Mouse (Mus musculus) midbrain, embryonic 16.5 days (tissue): ENCODE results near the gene Ifit1bl2. TPM values are rescaled to one million over a fixed set of nuclear protein-coding genes. Genes with fewer than 3 reads are reported as not detected.
"Not testable (repeated sequence)": the region's sequence is repeated elsewhere in the genome, so short reads cannot be mapped to it uniquely, and the experiment has no call there.

Source experiments
- ATAC-seq: fragments of 200-750 bp; cut with Nextera tagmentation; 2 replicates; pipeline ENCODE4 v1.8.0; 2017; ENCODE audit warnings: moderate TSS enrichment
- H3K27ac ChIP-seq: fragments of 300-500 bp; sonication (generic); 2 replicates; pipeline ENCODE4 v1.5.1; 2014; ENCODE audit warnings: mild to moderate bottlenecking, low read length, mixed read lengths
- H3K27me3 ChIP-seq: fragments of 300-500 bp; sonication (generic); 2 replicates; pipeline ENCODE4 v1.6.1; 2014; ENCODE audit warnings: low read depth, low read length, mixed read lengths; ENCODE audit not compliant: control insufficient read depth, insufficient read depth
- H3K36me3 ChIP-seq: fragments of 300-500 bp; sonication (generic); 2 replicates; pipeline ENCODE4 v1.6.1; 2014; ENCODE audit warnings: mild to moderate bottlenecking, low read length, moderate library complexity, mixed read lengths; ENCODE audit not compliant: control insufficient read depth, insufficient read depth
- H3K4me1 ChIP-seq: fragments of 300-500 bp; sonication (generic); 2 replicates; pipeline ENCODE4 v1.6.1; 2014; ENCODE audit warnings: mild to moderate bottlenecking, low read length, mixed read lengths; ENCODE audit not compliant: control insufficient read depth, insufficient read depth
- H3K4me2 ChIP-seq: fragments of 300-500 bp; sonication (generic); 2 replicates; pipeline ENCODE4 v1.6.1; 2014; ENCODE audit warnings: mild to moderate bottlenecking, low read length, mixed read lengths
- H3K4me3 ChIP-seq: fragments of 300-500 bp; sonication (generic); 2 replicates; pipeline ENCODE4 v1.5.1; 2014; ENCODE audit warnings: low read depth, mild to moderate bottlenecking, low read length, moderate library complexity, mixed read lengths
- H3K9ac ChIP-seq: fragments of 300-500 bp; sonication (generic); 2 replicates; pipeline ENCODE4 v1.6.1; 2014; ENCODE audit warnings: low read depth, low read length, mixed read lengths
- H3K9me3 ChIP-seq: fragments of 300-500 bp; sonication (generic); replicated peaks from 2 replicates; pipeline ENCODE4 v1.6.1; 2014; ENCODE audit warnings: mild to moderate bottlenecking, low read length, mixed read lengths; ENCODE audit not compliant: control insufficient read depth, poor library complexity, severe bottlenecking
- WGBS: fragments of 180-500 bp; shearing (Covaris S2); extraction: QIAGEN DNeasy Blood & Tissue Kit; methylation state at CpG from one replicate; pipeline ENCODE4 v1.1.7; 2014; 5-methylcytosine and 5-hydroxymethylcytosine counted together
- polyA plus RNA-seq: library from polyadenylated mRNA; unstranded; fragments of >200 nt; fragmentation: Nextera tagmentation; extraction: Ambion mirVana; gene quantifications from 2 replicates; pipeline ENCODE4 v1.2.1, GENCODE M21; 2015

The Ifit1bl2 gene
- polyA plus RNA-seq, 1 experiment from 2014 or later = 0.46 TPM

DNA sequence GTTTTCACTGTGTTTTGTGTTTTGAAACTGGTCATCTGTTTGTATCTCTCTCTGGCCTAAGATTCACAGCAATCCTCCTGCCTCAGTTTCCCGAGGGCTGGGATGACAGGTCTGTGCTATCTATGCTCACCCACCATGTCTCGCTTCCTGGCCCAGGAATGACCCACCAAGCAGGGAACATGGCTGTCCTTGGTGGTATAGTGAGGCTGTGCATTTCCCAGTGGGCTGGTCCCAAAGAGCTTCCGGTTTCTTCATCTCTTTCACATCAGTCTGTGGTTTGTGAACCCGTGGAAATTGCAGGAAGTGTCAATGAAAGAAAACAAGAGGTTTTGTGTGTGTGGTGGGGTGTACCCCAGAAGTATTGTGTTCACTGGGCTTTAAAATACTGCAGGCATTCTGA is 15.9 kb downstream of the Ifit1bl2 start:
- Histone ChIP-seq H3K4me1 (no peaks in the 10 kb centered on the region), H3K4me3 (no peak overlapping the region), H3K9ac (no peak overlapping the region), H3K27me3 (no peaks in the 10 kb centered on the region), H3K4me2 (no peak overlapping the region), H3K36me3 (no peaks in the 10 kb centered on the region), H3K9me3 (no peaks in the 10 kb centered on the region), H3K27ac (no peak overlapping the region)
- 86% methylated on average over 4 of the region's 4 CpGs for WGBS
- no peak for ATAC-seq

DNA sequence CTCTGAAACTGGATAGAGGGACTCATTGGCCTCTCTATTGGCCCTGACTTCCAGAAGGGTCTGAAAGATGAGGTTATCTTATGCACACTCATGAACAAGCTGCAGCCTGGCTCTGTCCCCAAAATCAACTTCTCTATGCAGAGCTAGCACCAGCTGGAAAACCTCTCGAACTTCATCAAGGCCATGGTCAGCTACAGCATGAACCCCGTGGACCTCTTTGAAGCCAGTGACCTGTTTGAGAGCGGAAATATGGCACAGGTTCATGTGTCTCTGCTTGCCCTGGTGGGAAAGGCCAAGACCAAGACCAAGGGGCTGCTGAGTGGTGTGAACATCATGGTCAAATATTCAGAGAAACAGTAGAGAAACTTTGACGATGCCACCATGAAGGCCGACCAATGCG is 16.8 kb downstream of the Ifit1bl2 start:
- Histone ChIP-seq H3K4me2 (no peak overlapping the region), H3K4me3 (no peak overlapping the region), H3K36me3 (no peaks in the 10 kb centered on the region), H3K9me3 (no peaks in the 10 kb centered on the region), H3K27me3 (no peaks in the 10 kb centered on the region), H3K9ac (no peak overlapping the region), H3K4me1 (no peaks in the 10 kb centered on the region), H3K27ac (no peak overlapping the region)
- 96% methylated on average over 6 of the region's 6 CpGs for WGBS
- ATAC-seq = no peak

DNA sequence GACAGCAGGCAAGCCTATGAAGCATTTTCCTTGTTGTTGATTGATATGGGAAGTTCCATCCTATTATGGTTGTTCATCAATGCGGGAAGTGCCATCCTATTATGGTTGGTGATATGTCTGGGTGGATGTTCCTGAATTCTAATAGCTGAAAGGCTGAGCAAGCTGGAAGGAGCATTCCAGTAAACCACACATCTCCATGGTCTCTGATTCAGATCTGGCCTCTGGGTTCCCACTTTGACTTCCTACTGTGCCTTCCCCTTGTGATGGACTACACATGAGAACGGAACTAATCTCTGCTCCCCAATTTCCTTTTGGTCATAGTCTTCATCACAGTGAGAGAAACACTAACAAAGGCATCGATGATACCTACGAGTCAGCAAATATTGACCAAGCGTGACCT is 19.7 kb downstream of the Ifit1bl2 start:
- 95% methylated on average over 5 of the region's 5 CpGs for WGBS

DNA sequence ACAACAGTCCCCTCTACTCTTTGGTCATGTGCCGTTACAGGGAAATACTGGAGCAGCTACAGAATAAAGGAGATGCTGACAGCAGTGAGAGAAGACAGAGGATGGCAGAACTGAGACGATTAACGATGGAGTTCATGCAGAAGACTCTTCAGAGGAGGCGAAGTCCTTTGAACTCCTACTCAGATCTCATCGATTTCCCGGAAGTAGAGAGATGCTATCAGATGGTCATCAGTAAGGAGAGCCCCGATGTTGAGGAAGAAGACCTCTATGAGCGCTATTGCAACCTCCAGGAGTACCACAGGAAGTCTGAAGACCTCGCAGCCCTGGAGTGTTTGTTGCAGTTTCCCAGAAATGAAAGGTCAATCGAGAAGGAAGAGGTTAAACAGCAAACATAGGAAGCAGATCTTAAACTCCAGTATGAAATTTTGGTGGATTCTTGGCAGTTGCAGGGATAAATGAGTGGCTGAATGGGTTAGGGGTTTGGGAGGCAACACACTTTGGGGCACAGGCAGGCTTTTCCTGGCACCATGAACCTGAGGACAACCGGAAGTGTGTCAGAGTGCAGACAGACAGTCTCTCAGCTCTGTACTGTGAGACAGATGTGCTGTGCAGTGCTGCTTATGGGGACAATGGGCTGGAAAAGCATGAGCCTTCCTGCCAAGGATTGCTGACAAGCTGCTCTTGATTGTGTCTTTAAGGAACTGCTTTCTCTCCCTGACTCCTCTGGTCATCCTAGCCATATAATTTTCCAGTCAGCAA is 28.1 kb downstream of the Ifit1bl2 start:
- not testable (repeated sequence) for H3K4me3 ChIP-seq, ATAC-seq, H3K9me3 ChIP-seq, H3K4me2 ChIP-seq, H3K4me1 ChIP-seq, H3K9ac ChIP-seq, H3K27ac ChIP-seq, H3K36me3 ChIP-seq, H3K27me3 ChIP-seq
- 88% methylated on average over 5 of the region's 11 CpGs for WGBS

More for the DNA sequence above, 19.7 kb downstream of the Ifit1bl2 start:
- no peaks in the 10 kb centered on the region for H3K9me3 ChIP-seq
- H3K9ac ChIP-seq = no peak overlapping the region
- no peak for ATAC-seq
- no peaks in the 10 kb centered on the region for H3K4me1 ChIP-seq
- no peak overlapping the region for H3K27ac ChIP-seq
- no peaks in the 10 kb centered on the region for H3K27me3 ChIP-seq
- H3K4me3 ChIP-seq = no peak overlapping the region
- no peaks in the 10 kb centered on the region for H3K36me3 ChIP-seq
- no peak overlapping the region for H3K4me2 ChIP-seq

GRCm38 (mm10) chr19:34610118-34610517 is 30.4 kb downstream of the Ifit1bl2 start:
- H3K4me2 ChIP-seq, H3K36me3 ChIP-seq, H3K9me3 ChIP-seq, H3K4me1 ChIP-seq, H3K4me3 ChIP-seq, H3K27me3 ChIP-seq, H3K27ac ChIP-seq, ATAC-seq, H3K9ac ChIP-seq: not testable (repeated sequence)
- WGBS = 77% methylated on average over 3 of the region's 3 CpGs

DNA sequence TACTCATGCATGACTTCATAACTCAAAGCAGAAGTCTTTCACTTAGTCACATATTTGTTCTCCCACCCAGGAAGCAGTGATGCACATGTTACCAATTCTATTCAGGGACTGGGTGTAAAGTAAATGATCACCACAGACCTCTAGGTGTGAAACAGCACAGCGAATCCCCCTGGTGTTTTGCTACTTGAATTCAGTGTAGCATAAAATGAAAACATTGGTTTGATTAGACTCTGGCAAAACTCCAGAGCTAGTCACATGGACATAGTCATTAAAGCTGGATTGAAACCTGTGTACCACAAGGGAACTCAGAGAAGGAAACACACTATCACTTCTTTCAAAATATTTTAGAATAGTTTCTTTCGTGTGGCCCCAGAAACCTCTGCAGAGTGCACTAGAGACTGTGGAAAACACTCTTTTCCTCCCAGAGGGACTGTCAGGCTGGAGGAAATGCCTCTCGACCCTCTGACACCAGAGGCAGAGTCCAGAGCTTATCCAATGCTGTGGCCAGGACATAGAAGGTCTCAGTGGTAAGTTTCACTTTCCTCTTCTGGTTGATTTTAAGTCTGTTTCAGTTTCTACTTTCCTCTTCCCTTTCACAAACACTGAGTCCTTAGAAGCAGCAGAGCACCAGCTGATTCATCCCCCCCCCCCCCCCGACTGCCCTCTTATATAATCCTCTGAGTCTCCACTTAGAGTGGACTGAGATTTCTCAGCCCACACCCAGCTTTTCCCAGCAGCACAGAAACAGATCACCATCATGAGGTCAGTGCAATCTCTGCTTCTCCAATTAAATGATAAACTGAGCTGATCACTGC is 33.1 kb downstream of the Ifit1bl2 start, which contains the start of gene Ifit3b:
TSS of gene Ifit3b (plus strand) at position 734 of the 815 bp plus-strand sequence.
- not testable (repeated sequence) for H3K27ac ChIP-seq, H3K9ac ChIP-seq, H3K9me3 ChIP-seq, H3K36me3 ChIP-seq, H3K4me3 ChIP-seq, H3K27me3 ChIP-seq, H3K4me2 ChIP-seq, H3K4me1 ChIP-seq
- peak; percentile 42; the same call in 1 of the 2 replicates for ATAC-seq
- WGBS = 56% methylated on average over 4 of the region's 4 CpGs

GRCm38 (mm10) chr19:34605472-34605871 is 35.1 kb downstream of the Ifit1bl2 start:
- no peak overlapping the region for H3K4me3 ChIP-seq
- H3K36me3 ChIP-seq = no peaks in the 10 kb centered on the region
- no peak for ATAC-seq
- 91% methylated on average over 3 of the region's 3 CpGs for WGBS
- H3K9ac ChIP-seq = no peak overlapping the region
- no peak overlapping the region for H3K27ac ChIP-seq
- no peak overlapping the region for H3K4me2 ChIP-seq
- H3K9me3 ChIP-seq = no peaks in the 10 kb centered on the region
- H3K4me1 ChIP-seq = no peaks in the 10 kb centered on the region
- no peaks in the 10 kb centered on the region for H3K27me3 ChIP-seq

DNA sequence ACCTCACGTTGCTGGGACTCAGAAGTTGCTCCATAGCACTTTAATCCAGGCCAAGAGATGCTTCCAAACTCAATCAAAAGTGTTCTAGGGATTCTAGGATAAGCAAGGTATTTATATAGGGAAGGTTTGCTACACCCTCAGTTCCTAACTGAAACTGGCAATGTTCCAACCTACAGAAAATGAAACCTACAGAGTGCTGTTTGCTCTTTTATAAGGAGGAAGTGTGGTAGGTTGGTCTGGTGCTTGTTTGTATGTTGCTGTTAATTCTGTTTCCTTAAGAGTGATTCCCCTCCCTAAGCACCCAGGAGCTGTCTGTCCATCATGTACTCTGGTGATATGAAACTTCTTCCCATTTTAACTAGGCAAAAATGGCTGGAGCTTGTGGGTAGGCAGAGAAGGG is 38.7 kb downstream of the Ifit1bl2 start, which contains the start of gene Ifit1bl1:
TSS of gene Ifit1bl1 (minus strand) at position 69 of the 400 bp plus-strand sequence.
- H3K9ac ChIP-seq, H3K36me3 ChIP-seq, H3K27ac ChIP-seq, H3K4me3 ChIP-seq, H3K4me2 ChIP-seq, ATAC-seq, H3K9me3 ChIP-seq, H3K4me1 ChIP-seq, H3K27me3 ChIP-seq: not testable (repeated sequence)
- 46% methylated on average over 1 of the region's 1 CpGs for WGBS

GRCm38 (mm10) chr19:34599250-34599649 is 41.3 kb downstream of the Ifit1bl2 start:
- H3K9me3 ChIP-seq, H3K4me2 ChIP-seq, H3K36me3 ChIP-seq, H3K9ac ChIP-seq, H3K27me3 ChIP-seq, H3K4me3 ChIP-seq, H3K27ac ChIP-seq, H3K4me1 ChIP-seq, ATAC-seq: not testable (repeated sequence)
